Mouse (Mus musculus) CH12.LX (cell line): ENCODE measurements around the gene Trmt11. TPM values are rescaled to one million over a fixed set of nuclear protein-coding genes. Genes with fewer than 3 reads are reported as not detected.
"Not testable (repeated sequence)": the region's sequence is repeated elsewhere in the genome, so short reads cannot be mapped to it uniquely, and the experiment has no call there.

Experiments
- DNase-seq: peaks from one replicate; pipeline ENCODE4 v3.0.0-alpha.2; 2013; ENCODE audit errors: extremely low read depth
- H3K27ac ChIP-seq: 2 replicates; pipeline ENCODE4 v1.5.1; 2012; ENCODE audit warnings: low read depth, mild to moderate bottlenecking, control low read depth, moderate library complexity; ENCODE audit not compliant: insufficient read depth
- H3K27me3 ChIP-seq: replicated peaks from 2 replicates; pipeline ENCODE3; 2012; ENCODE audit warnings: inconsistent platforms
- H3K36me3 ChIP-seq, 2 experiments: replicated peaks in 1 of 2; 2 replicates each; pipeline versions ENCODE3 to v1.6.1; 2012; ENCODE audit warnings: inconsistent platforms in 1 of 2, low read length in 1 of 2, mild to moderate bottlenecking in 1 of 2, mixed read lengths in 1 of 2, moderate library complexity in 1 of 2; ENCODE audit not compliant: control insufficient read depth in 1 of 2, insufficient read depth in 1 of 2
- H3K4me1 ChIP-seq, 2 experiments: 2 replicates each; pipeline ENCODE4 v1.6.1; 2012; ENCODE audit warnings: inconsistent platforms in 1 of 2, moderate library complexity in 1 of 2; ENCODE audit not compliant: insufficient read depth in 2 of 2, control insufficient read depth in 1 of 2
- H3K4me2 ChIP-seq: 2 replicates; pipeline ENCODE4 v1.6.1; 2012; ENCODE audit warnings: low read depth, mild to moderate bottlenecking, control low read depth; ENCODE audit not compliant: poor library complexity, insufficient read depth, severe bottlenecking
- H3K4me3 ChIP-seq, 3 experiments: fragments of 150-350 bp in 1 of 3; sonication (generic) in 1 of 3; replicated peaks in 1 of 3; 2 replicates each; pipeline versions ENCODE3 to v1.5.1; 2011 to 2012; ENCODE audit warnings: low read depth in 2 of 3, low read length in 2 of 3, mild to moderate bottlenecking in 2 of 3, moderate library complexity in 2 of 3, control low read depth in 1 of 3, improper control_type of control experiment in 1 of 3, inconsistent platforms in 1 of 3, mixed read lengths in 1 of 3; ENCODE audit not compliant: poor library complexity in 1 of 3
- H3K79me2 ChIP-seq: replicated peaks from 2 replicates; pipeline ENCODE4 v1.6.1; 2012; ENCODE audit warnings: mild to moderate bottlenecking, moderate library complexity; ENCODE audit not compliant: control insufficient read depth, poor library complexity, insufficient read depth, severe bottlenecking; ENCODE audit errors: extremely low read depth
- H3K9ac ChIP-seq: 2 replicates; pipeline ENCODE4 v1.6.1; 2012; ENCODE audit warnings: low read depth, mild to moderate bottlenecking, control low read depth, moderate library complexity; ENCODE audit not compliant: insufficient read depth
- H3K9me3 ChIP-seq: replicated peaks from 2 replicates; pipeline ENCODE3; 2012; ENCODE audit warnings: low read length, inconsistent platforms, mixed read lengths
- BHLHE40 ChIP-seq: IDR thresholded peaks from 2 replicates; pipeline ENCODE4 v1.6.1; 2011; ENCODE audit warnings: mild to moderate bottlenecking, low read depth, low read length, improper control_type of control experiment
- E2F4 ChIP-seq: IDR thresholded peaks from 2 replicates; pipeline ENCODE4 v1.6.1; 2011; ENCODE audit warnings: low read depth, low read length, improper control_type of control experiment; ENCODE audit not compliant: insufficient replicate concordance
- ELF1 ChIP-seq: IDR thresholded peaks from 2 replicates; pipeline ENCODE4 v1.6.1; 2014; ENCODE audit warnings: low read depth, mild to moderate bottlenecking, inconsistent platforms, low read length, improper control_type of control experiment
- EP300 ChIP-seq: IDR thresholded peaks from 2 replicates; pipeline ENCODE4 v1.6.1; 2011; ENCODE audit warnings: low read length, improper control_type of control experiment
- IRF4 ChIP-seq: IDR thresholded peaks from 2 replicates; pipeline ENCODE4 v1.6.1; 2014; ENCODE audit warnings: low read depth, mild to moderate bottlenecking, inconsistent platforms, low read length, improper control_type of control experiment
- JUN ChIP-seq: IDR thresholded peaks from 2 replicates; pipeline ENCODE4 v1.6.1; 2011; ENCODE audit warnings: low read depth, mild to moderate bottlenecking, low read length, improper control_type of control experiment, moderate library complexity; ENCODE audit not compliant: insufficient read depth
- JUND ChIP-seq: conservative IDR thresholded peaks from 2 replicates; pipeline ENCODE4 v1.6.1; 2011; ENCODE audit warnings: low read depth, low read length, improper control_type of control experiment
- MAFK ChIP-seq: IDR thresholded peaks from 2 replicates; pipeline ENCODE4 v1.6.1; 2011; ENCODE audit warnings: low read length, improper control_type of control experiment; ENCODE audit not compliant: insufficient replicate concordance
- MAX ChIP-seq: IDR thresholded peaks from 2 replicates; pipeline ENCODE4 v1.6.1; 2011; ENCODE audit warnings: low read length, improper control_type of control experiment
- MEF2A ChIP-seq: IDR thresholded peaks from 2 replicates; pipeline ENCODE4 v1.6.1; 2014; ENCODE audit warnings: low read depth, mild to moderate bottlenecking, inconsistent platforms, low read length, improper control_type of control experiment, borderline replicate concordance
- POLR2A ChIP-seq: IDR thresholded peaks from 2 replicates; pipeline ENCODE4 v1.6.1; 2011; ENCODE audit warnings: low read depth, mild to moderate bottlenecking, improper control_type of control experiment, low read length
- SIN3A ChIP-seq: IDR thresholded peaks from 2 replicates; pipeline ENCODE4 v1.6.1; 2012; ENCODE audit warnings: low read length, improper control_type of control experiment, inconsistent platforms
- TBP ChIP-seq: conservative IDR thresholded peaks from 2 replicates; pipeline ENCODE4 v1.6.1; 2011; ENCODE audit warnings: low read depth, low read length, improper control_type of control experiment
- TCF12 ChIP-seq: IDR thresholded peaks from 2 replicates; pipeline ENCODE4 v1.6.1; 2014; ENCODE audit warnings: low read depth, mild to moderate bottlenecking, inconsistent platforms, low read length, improper control_type of control experiment
- ZNF384 ChIP-seq: IDR thresholded peaks from 2 replicates; pipeline ENCODE4 v1.6.1; 2012; ENCODE audit warnings: low read depth, low read length, improper control_type of control experiment, inconsistent platforms
- dilution Hi-C: fragments of 300-500 bp; cut with MboI; formaldehyde crosslinking; loops from 2 replicates; pipeline ENCODE4 v1.14.3; 2020; ENCODE audit warnings: low sequenced_read_pairs; ENCODE audit not compliant: extremely low pct_unique_long_range_greater_than_20kb, extremely low pct_ligation_motif_present
- in situ Hi-C: fragments of 300-500 bp; cut with MboI; formaldehyde crosslinking; loops from 3 replicates; pipeline ENCODE4 v1.14.3; 2019; ENCODE audit warnings: low sequenced_read_pairs, low pct_ligation_motif_present, low pct_unique_long_range_greater_than_20kb, mixed read lengths
- polyA plus RNA-seq: library from polyadenylated mRNA; unstranded; fragments of >175 nt; gene quantifications from 2 replicates; pipeline ENCODE4 v1.2.1, GENCODE M21; 2012; ENCODE audit warnings: low read depth; ENCODE audit not compliant: insufficient read length
- total RNA-seq, 2 experiments: library from RNA; depleted of rRNA; stranded (reverse); fragments of 300-350 nt in 1 of 2; fragments of >200 nt in 1 of 2; gene quantifications; 2 replicates each; pipeline ENCODE4 v1.2.3; 2012 to 2014

Gene Trmt11
- total and polyA plus RNA-seq, 3 experiments, result 11.9 to 40.3 (median 21.1) TPM

DNA sequence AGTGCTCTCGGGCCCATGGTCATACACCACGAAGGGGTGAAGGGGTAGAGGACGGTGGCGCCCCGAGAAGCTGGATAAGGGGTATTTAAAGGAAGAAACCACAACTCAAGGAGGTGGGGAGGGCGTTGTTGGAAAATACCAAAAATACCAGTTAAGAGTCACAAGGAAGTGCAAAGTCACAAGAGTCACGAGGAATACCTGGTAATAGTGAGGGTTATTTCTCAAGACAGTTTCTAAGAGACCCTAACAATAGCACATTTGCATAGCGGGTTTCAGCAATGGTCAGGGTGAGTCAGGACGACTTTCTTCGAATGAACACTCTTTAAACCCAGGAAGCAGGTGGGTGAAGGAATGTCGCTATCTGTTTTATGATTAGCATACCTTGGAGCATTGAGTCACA lies 27.9 kb upstream of the Trmt11 start:
- H3K36me3 ChIP-seq, H3K9ac ChIP-seq, H3K79me2 ChIP-seq, H3K4me3 ChIP-seq, in situ Hi-C loops, dilution Hi-C loops, H3K4me2 ChIP-seq: not testable (repeated sequence)
- peaks cover 13% of the 10 kb centered on the region for H3K9me3 ChIP-seq
- TF ChIP-seq EP300 (peak; percentile 23; the same call in 1 of the 2 replicates), BHLHE40 (peak; percentile 52), TCF12 (peak; percentile 19; the same call in 1 of the 2 replicates), MEF2A (peak; percentile 51; the same call in 1 of the 2 replicates), JUND (0 out of 2 replicates have a peak, but pooled peaks have one; percentile 8)
- TF ChIP-seq, all 38 proteins: peak for 5; not testable (repeated sequence) for 33
- Histone ChIP-seq H3K4me1 (peaks cover 6 to 46% of the 10 kb centered on the region in 2 experiments), H3K27ac (peak overlapping the region; percentile 61; the same call in 1 of the 2 replicates)
- not testable (repeated sequence) for H3K27me3 ChIP-seq
- DNase-seq, result peak; percentile 35

DNA sequence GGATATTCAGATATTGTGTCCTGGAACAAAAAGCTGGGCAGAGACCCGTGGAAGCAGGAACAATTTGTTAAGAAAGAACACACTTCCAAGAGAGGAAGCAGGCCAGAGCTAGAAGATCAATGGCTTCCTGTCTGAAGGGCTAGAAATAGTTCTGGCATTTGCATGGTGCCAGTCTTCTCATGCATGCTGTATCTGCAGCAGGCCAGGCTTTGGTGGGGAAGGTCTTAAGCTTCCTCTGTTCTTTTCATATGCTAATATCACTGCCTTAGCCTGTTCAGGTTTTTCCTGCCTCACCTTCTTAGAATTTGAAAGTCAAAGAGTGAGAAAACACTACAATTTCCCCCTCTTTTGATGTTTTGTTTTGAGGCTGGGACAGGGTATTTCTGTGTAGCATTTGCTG lies 27.0 kb upstream of the Trmt11 start:
- no peak overlapping the region for H3K9ac ChIP-seq
- peak overlapping the region; percentile 83; the same call in 1 of the 2 replicates for H3K27ac ChIP-seq
- H3K27me3 ChIP-seq, result no peaks in the 10 kb centered on the region
- peaks cover 13% of the 10 kb centered on the region for H3K9me3 ChIP-seq
- peaks cover 6 to 49% of the 10 kb centered on the region in 2 experiments for H3K4me1 ChIP-seq
- TF ChIP-seq TCF12 (peak; percentile 25; the same call in 1 of the 2 replicates), ZNF384 (no peak), MAX (peak; percentile 32; the same call in 1 of the 2 replicates), POLR2A (no peak), MEF2A (peak; percentile 93), E2F4 (no peak), SIN3A (no peak), ELF1 (peak; percentile 31; the same call in 1 of the 2 replicates), EP300 (peak; percentile 66), IRF4 (peak; percentile 55; the same call in 1 of the 2 replicates), TBP (no peak), MAFK (no peak), BHLHE40 (peak; percentile 61), JUN (0 out of 2 replicates have a peak, but pooled peaks have one; percentile 17)
- H3K36me3 ChIP-seq, result peaks cover 0 to 3% of the 10 kb centered on the region in 2 experiments
- in situ Hi-C loops (no loop called here), dilution Hi-C loops (no loop called here)
- H3K4me2 ChIP-seq, result no peak overlapping the region
- no peak overlapping the region for H3K4me3 ChIP-seq
- H3K79me2 ChIP-seq, result no peaks in the 10 kb centered on the region
- peak; percentile 75 for DNase-seq
